Mouse (Mus musculus): ENCODE data around the gene Stk10. TPM values are rescaled to one million over a fixed set of nuclear protein-coding genes. Genes with fewer than 3 reads are reported as not detected.

The Stk10 gene
- polyA plus RNA-seq, 1 experiment from 2014 or later: 2.0 TPM

DNA sequence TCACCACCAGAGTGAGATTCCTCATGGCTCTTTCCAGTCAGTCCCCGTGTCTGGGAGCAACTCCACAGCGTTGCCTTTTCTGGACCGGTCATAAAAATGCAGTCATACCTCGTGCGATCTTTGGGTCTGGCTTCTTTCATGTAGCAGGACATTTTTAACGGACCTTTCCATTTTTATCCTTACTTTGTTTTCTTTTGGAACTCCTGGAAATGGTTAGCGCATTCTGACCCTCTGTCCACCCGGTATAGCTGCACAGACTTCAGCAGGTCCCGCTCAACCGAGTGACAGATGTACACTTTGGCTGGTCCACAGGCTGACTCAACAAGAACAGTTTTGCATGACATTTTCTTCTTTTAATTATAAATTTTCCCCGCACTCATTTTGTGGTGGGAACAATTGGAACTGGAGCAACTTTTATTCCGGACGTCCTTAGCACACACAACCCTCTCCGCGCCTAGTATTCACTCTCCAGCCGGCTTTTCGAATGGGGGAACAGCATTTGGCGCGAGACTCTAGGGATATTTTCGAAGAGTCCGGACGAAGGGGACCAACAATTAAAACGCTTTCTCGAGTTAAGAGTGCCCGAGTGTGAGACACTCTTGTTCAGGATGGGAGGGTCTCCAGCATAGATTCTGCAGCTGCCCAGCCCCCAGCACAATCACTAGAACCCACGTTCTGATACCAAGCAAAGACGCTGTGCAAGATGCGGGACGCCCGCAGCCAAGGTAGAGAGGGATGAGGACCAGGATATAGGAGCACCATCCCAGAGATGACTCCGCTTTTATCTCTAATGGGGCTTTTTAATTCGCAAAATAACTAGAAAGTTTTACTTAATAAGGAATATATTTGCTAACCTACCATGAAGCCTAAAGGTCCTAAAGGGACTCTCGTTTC, 987 bp upstream of the Stk10 start, which contains the start of gene Efcab9:
Efcab9 (minus strand) TSS at position 211 of the 894 bp plus-strand sequence.
- Histone ChIP-seq H3K36me3 (replicated peaks) (no peaks in the 10 kb centered on the region), H3K9ac (peak within 1 kb of the TSS; percentile 47), H3K4me2 (peak within 1 kb of the TSS; percentile 97), H3K4me3 (peak within 1 kb of the TSS; percentile 66), H3K4me1 (peaks cover 17% of the 10 kb centered on the region), H3K27me3 (replicated peaks) (peaks cover 18% of the 10 kb centered on the region; the same call in 1 of the 2 replicates), H3K9me3 (no peaks in the 10 kb centered on the region), H3K27ac (no peak within 1 kb of the TSS)
- WGBS: 8% methylated on average over 33 of the region's 33 CpGs
- 0 out of 2 replicates have a peak, but pooled peaks have one; percentile 40 for ATAC-seq (replicated peaks)

DNA sequence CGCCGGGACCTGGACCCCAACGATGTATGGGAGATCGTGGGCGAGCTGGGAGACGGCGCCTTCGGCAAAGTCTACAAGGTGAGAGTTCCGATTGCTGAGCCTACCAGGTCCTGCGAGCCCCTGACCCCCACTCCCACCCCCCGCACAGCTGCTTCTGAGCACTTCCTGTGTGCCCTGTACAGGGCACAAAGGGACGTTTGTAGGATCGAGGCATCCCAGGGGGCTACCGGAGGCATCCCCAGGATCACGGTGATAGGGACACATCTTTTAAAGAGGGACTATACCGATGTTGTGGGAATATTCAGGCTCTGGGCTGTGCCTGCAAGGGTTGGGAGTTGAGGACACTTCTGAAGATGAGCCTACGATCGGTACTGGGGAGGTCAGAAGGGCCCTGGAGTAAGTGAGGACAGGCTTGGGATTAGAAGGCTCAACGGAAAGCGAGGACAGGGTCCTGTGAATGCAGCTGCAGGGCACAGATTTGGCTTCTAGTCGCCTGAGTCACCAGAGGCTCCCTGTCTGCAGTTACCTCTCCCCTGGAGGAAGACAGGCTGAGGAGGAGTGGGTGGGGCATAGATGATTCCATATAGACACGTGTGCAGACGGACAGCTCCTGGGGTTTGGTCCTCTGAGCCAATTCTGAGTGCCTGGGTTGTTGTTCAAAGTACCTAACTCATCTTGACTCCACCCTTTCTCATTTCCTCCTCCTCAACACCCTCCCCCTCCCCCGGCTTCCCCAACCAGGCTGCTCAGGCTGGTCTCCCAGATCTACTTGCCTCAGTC, 567 bp downstream of the Stk10 start:
- no peaks in the 10 kb centered on the region for H3K9me3 ChIP-seq
- peaks cover 18% of the 10 kb centered on the region; the same call in 1 of the 2 replicates for H3K27me3 ChIP-seq (replicated peaks)
- no peak overlapping the region for H3K27ac ChIP-seq
- ATAC-seq (replicated peaks): peak; percentile 55
- H3K4me1 ChIP-seq: peaks cover 17% of the 10 kb centered on the region
- peak overlapping the region; percentile 47 for H3K9ac ChIP-seq
- 1% methylated on average over 24 of the region's 24 CpGs for WGBS
- H3K36me3 ChIP-seq (replicated peaks): no peaks in the 10 kb centered on the region
- H3K4me3 ChIP-seq: peak overlapping the region; percentile 66
- peak overlapping the region; percentile 97 for H3K4me2 ChIP-seq

DNA sequence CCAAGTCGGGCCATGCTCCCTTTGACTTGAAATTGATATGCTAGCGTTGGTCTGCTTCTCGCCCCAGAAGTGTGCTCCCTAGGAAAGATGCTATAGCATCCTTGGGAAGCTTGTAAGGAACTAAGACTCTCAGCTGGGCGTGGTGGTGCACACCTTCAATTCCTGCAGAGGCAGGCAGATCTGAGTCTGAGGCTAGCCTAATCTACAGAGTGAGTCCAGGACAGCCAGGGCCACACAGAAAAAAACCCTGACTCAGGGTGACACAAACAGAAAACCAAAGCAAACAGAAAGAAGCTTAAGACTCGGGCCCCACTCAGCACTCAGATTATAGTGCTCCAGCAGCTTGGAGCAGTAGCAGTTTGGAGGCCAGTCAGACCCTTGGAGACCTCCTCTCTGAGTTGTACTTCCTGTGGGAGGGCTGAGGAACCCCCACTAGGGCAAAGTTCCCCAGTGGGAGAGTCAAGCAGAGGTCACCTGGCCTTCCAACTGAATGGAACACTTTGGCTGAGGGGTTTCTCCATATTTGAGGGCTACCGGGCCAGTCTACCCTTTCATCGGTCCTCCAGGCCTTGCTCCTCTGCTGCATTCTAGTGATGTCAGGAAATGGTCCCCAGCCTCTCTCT, 1.5 kb downstream of the Stk10 start:
- H3K36me3 ChIP-seq (replicated peaks): no peaks in the 10 kb centered on the region
- no peaks in the 10 kb centered on the region for H3K9me3 ChIP-seq
- WGBS: 71% methylated on average over 7 of the region's 7 CpGs
- H3K27me3 ChIP-seq (replicated peaks): peaks cover 18% of the 10 kb centered on the region; the same call in 1 of the 2 replicates
- peaks cover 17% of the 10 kb centered on the region for H3K4me1 ChIP-seq
- peak overlapping the region; percentile 66; the same call in 1 of the 2 replicates for H3K4me3 ChIP-seq
- no peak overlapping the region for H3K9ac ChIP-seq
- peak overlapping the region; percentile 97 for H3K4me2 ChIP-seq
- no peak for ATAC-seq (replicated peaks)
- H3K27ac ChIP-seq: no peak overlapping the region

DNA sequence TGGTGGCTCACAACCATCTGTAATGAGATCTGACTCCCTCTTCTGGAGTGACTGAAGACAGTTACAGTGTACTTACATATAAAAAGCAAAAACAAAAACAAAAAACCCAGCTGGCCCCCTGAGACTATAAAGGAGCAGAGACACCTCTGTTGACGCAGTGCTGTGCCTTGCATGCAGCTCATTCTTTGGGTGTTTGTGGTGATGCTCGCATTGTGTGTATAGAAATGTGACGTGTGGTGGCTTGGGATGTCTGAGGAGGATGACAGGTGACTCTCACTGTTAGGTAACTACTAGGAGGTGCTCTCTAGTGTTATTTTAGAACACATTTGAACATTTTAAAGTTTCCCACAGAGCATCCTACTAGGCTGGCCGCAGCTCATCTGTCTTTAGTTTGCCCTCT, 2.5 kb downstream of the Stk10 start:
- no peak overlapping the region for H3K4me2 ChIP-seq
- no peaks in the 10 kb centered on the region for H3K9me3 ChIP-seq
- no peak overlapping the region for H3K27ac ChIP-seq
- ATAC-seq (replicated peaks): no peak
- no peak overlapping the region for H3K4me3 ChIP-seq
- H3K9ac ChIP-seq: no peak overlapping the region
- peaks cover 17% of the 10 kb centered on the region; the same call in 1 of the 2 replicates for H3K27me3 ChIP-seq (replicated peaks)
- 94% methylated on average over 4 of the region's 4 CpGs for WGBS
- H3K36me3 ChIP-seq (replicated peaks): no peaks in the 10 kb centered on the region
- H3K4me1 ChIP-seq: peaks cover 17% of the 10 kb centered on the region

DNA sequence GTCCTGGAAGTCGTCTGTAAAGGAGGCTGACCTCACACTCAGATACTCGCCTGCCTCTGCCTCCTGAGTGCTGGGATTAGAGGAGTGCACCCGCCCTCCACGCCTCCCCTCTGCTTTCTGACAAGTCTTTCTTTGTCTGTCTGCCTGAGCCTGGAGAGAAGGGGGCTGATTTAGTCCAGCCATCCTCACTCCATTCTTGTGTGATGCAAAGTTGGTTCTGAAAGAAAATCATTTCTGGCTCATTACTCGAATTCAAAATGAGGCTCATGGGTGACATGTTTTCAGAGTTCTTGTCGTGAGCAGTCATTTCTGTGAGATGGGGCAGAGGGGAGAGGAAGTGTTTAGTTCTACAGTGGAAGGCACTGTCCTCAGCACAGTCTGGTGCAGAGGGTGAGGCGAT, 3.8 kb downstream of the Stk10 start:
- Histone ChIP-seq H3K27me3 (replicated peaks) (peaks cover 9% of the 10 kb centered on the region; the same call in 1 of the 2 replicates), H3K4me1 (peaks cover 15% of the 10 kb centered on the region), H3K36me3 (replicated peaks) (no peaks in the 10 kb centered on the region), H3K9ac (no peak overlapping the region), H3K9me3 (no peaks in the 10 kb centered on the region), H3K4me2 (no peak overlapping the region), H3K4me3 (no peak overlapping the region), H3K27ac (no peak overlapping the region)
- ATAC-seq (replicated peaks): no peak
- 20% methylated on average over 7 of the region's 7 CpGs for WGBS

DNA sequence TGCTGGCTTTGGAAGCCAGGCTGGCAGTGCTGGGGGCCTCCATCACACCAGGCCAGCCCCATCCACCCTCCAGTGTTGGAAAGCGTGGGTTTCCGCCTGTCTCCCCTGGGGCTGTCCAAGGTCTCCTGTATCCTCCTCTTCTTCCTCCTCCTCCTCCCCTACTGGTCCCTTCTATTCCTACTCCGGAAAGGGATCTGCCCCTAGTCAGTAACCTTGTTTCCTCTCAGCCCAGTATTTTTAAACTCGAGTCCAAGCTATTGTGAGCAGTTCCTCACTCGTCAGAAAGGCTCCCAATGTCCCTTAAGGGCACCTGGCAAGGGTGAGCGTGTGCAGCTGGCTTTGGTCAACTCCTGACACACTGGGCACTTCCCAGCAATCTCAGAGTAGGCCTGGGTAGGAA, 5.3 kb downstream of the Stk10 start:
- Histone ChIP-seq H3K27me3 (replicated peaks) (0 out of 2 replicates have a peak, but pooled peaks cover 9% of the 10 kb centered on the region), H3K9me3 (no peaks in the 10 kb centered on the region), H3K36me3 (replicated peaks) (no peaks in the 10 kb centered on the region), H3K4me1 (peaks cover 9% of the 10 kb centered on the region), H3K9ac (no peak overlapping the region), H3K4me3 (no peak overlapping the region), H3K27ac (no peak overlapping the region), H3K4me2 (no peak overlapping the region)
- WGBS: 79% methylated on average over 6 of the region's 6 CpGs
- no peak for ATAC-seq (replicated peaks)

DNA sequence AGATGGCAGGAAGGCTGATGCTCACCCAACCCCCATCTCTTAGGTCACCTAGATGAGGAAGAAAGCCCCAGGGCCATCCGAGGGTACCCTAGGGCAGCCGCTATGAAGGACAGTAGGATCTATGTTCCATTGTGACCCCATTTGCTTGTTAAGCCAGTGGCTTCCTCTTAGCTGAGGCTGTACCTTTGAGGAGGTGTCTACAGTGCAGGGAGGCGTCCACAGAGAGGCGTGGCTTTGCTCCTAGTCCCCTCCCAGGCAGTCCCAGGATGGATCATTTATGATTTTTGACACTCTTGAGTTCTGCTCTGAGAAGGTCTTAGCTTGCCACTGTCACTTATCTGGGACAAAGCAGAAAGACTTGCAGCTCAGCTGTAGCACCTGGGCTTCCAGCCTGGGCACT, 5.7 kb downstream of the Stk10 start:
- H3K9ac ChIP-seq: no peak overlapping the region
- H3K4me3 ChIP-seq: no peak overlapping the region
- peaks cover 5% of the 10 kb centered on the region for H3K4me1 ChIP-seq
- ATAC-seq (replicated peaks): no peak
- 0 out of 2 replicates have a peak, but pooled peaks cover 9% of the 10 kb centered on the region for H3K27me3 ChIP-seq (replicated peaks)
- H3K27ac ChIP-seq: no peak overlapping the region
- 90% methylated on average over 4 of the region's 4 CpGs for WGBS
- H3K36me3 ChIP-seq (replicated peaks): no peaks in the 10 kb centered on the region
- no peak overlapping the region for H3K4me2 ChIP-seq
- H3K9me3 ChIP-seq: no peaks in the 10 kb centered on the region

DNA sequence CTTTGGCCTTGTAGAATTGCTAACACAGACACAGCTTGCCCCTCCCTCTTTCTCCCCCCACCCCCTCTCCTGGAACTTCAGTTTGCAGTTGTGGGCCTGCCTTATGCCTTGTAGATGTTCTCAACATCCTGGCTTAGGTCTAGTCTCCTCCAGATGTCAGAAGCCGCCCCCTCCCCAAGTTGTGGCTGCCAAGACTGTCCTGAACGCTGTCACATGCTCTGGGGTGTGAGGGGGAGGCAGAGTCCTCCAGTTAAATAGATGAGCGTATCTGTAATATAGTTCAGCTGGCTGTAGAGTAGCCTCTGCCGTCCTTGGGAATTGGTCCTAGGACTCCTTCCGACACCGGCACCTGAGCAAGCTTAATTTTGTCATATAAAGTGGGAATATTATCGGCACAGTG, 6.6 kb downstream of the Stk10 start:
- Histone ChIP-seq H3K27ac (no peak overlapping the region), H3K9me3 (no peaks in the 10 kb centered on the region), H3K27me3 (replicated peaks) (0 out of 2 replicates have a peak, but pooled peaks cover 2% of the 10 kb centered on the region), H3K4me3 (no peak overlapping the region), H3K4me2 (no peak overlapping the region), H3K9ac (no peak overlapping the region), H3K4me1 (no peaks in the 10 kb centered on the region; the same call in 1 of the 2 replicates), H3K36me3 (replicated peaks) (no peaks in the 10 kb centered on the region)
- ATAC-seq (replicated peaks): no peak
- 90% methylated on average over 7 of the region's 7 CpGs for WGBS

DNA sequence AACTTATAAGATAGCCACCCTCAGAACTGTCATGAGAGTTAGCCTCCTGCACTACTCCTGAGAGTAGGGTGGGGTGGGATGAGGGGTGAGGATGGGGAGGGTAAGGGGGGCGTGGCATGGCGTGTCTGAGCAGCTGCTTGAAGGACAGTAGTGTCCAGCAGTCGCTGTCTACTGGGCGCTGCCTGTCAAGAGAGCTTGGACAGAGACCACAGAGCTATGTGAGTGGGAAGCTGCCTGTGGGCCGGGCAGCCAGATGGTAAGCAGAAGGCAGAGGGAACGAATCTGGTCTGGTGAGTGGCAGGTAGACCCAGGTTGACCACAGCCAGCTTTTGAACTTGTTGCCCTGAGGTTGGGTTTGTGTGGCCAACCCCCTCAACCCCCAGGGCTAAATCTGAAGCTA, 7.4 kb downstream of the Stk10 start:
- no peak overlapping the region for H3K27ac ChIP-seq
- WGBS: 78% methylated on average over 6 of the region's 6 CpGs
- no peak overlapping the region for H3K4me2 ChIP-seq
- H3K27me3 ChIP-seq (replicated peaks): no peaks in the 10 kb centered on the region
- H3K9me3 ChIP-seq: no peaks in the 10 kb centered on the region
- no peak overlapping the region for H3K4me3 ChIP-seq
- no peaks in the 10 kb centered on the region for H3K36me3 ChIP-seq (replicated peaks)
- H3K9ac ChIP-seq: no peak overlapping the region
- ATAC-seq (replicated peaks): no peak
- peaks cover 2% of the 10 kb centered on the region; the same call in 1 of the 2 replicates for H3K4me1 ChIP-seq

DNA sequence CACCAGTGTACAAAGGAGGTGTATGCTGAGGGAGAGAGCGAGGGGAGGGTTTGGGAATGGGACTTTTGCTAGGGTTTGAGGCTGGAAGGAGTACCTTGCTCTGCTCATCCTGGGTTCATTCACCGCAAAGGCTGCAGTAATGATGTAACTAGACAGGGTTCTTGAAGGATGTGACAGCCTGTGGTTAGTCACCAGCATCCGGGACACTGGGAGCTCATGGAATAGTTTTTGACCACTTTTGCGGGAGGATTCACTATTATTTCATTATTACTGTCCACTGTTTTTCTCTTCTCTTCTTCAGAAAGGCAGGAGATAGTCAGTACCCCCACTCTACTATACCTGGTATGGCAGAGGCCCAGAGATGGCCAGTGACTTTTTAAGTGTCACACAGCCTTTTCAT, 9.1 kb downstream of the Stk10 start:
- H3K27ac ChIP-seq: no peak overlapping the region
- H3K27me3 ChIP-seq (replicated peaks): no peaks in the 10 kb centered on the region
- no peak overlapping the region for H3K9ac ChIP-seq
- 94% methylated on average over 4 of the region's 4 CpGs for WGBS
- no peak for ATAC-seq (replicated peaks)
- no peaks in the 10 kb centered on the region for H3K9me3 ChIP-seq
- H3K4me3 ChIP-seq: no peak overlapping the region
- no peak overlapping the region for H3K4me2 ChIP-seq
- no peaks in the 10 kb centered on the region for H3K36me3 ChIP-seq (replicated peaks)
- peaks cover 4% of the 10 kb centered on the region for H3K4me1 ChIP-seq

DNA sequence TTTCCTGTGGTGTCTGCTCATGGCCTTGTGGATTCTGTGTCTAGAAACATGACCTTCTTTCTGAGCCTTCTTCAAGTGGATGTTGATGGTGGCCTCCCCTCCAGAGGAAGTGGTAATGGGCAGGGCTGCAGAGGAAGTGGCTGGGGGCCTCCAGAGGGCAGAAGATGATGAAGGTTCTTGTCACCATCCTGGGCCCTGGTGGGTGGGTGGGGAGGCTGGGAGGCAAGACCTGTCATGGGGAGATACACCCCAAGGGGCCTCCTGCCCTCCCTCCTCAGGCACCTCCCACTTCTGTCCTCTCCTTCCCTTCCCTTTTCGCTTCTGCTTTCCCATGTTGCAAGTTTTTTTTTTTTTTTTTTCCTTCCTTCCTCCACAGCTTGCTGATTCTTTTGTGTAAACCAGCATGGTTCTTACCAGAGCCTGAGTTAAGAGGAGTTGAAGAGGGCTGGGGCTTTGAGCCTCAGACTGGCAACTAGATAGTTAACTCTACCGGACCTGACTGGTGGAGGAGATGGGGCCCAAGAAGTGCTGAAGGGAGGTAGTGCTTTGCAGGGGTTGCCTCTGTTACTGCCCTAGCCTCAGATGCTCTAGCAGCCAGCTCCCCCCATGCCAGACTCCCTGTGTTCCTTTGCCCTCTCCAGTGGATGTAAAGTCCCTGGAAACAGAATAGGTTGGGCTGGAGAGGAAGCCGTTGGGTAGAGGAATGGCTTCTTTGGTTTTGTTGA, 9.7 kb downstream of the Stk10 start:
- no peak for ATAC-seq (replicated peaks)
- Histone ChIP-seq H3K9me3 (no peaks in the 10 kb centered on the region), H3K36me3 (replicated peaks) (no peaks in the 10 kb centered on the region), H3K27me3 (replicated peaks) (no peaks in the 10 kb centered on the region), H3K4me1 (peaks cover 6% of the 10 kb centered on the region), H3K4me2 (no peak overlapping the region), H3K27ac (no peak overlapping the region), H3K4me3 (no peak overlapping the region), H3K9ac (no peak overlapping the region)
- WGBS: 26% methylated on average over 3 of the region's 3 CpGs

All from midbrain, embryonic 15.5 days (tissue).